Comparison of ENCODE assay signal across 27 mouse cellular contexts in genomic region chr1:21301686-21302085, GRCm38 (mm10). TPM values are rescaled to one million over a fixed set of nuclear protein-coding genes. Genes with fewer than 3 reads are reported as not detected.
DNase-seq lines count a peak whose midpoint lies in the region; ATAC-seq and TF ChIP-seq lines count a peak whose summit lies in the region.
"Had no signal": no experiment of that assay in that cellular context is flagged by ENCODE, and none has a peak within 500 bp of the region (broad histone marks: within the 10 kb centered on the region; RNA-seq: fewer than 3 reads in every experiment).

No protein-coding gene starts in this region.

- intact Hi-C loops in heart, adult 2 months (cut with DNase I): no loop called here

- H3K4me3 ChIP-seq in heart, adult 2 months: no peak overlapping the region
- no peak overlapping the region for H3K4me3 ChIP-seq in kidney, adult 2 months (ENCODE audit: insufficient read depth, low read depth, low read length)
- H3K4me3 ChIP-seq in kidney, embryonic 16.5 days (ENCODE audit: low read length): no peak overlapping the region

- no peaks in the 10 kb centered on the region for H3K9me3 ChIP-seq in kidney, embryonic 16.5 days (ENCODE audit: low read length)
- H3K9me3 ChIP-seq: G1E had no signal

- no peak overlapping the region for H3K9ac ChIP-seq in heart, adult 2 months (ENCODE audit: low read depth, low read length)
- H3K9ac ChIP-seq in kidney, embryonic 16.5 days (replicated peaks; ENCODE audit: low read length): no peak overlapping the region

- no peak for TF ChIP-seq POLR2A in heart, adult 2 months (IDR thresholded peaks at IDR 0.05; ENCODE audit: insufficient read depth, low read depth, low read length)
- TF ChIP-seq POLR2A in kidney, adult 2 months (IDR thresholded peaks at IDR 0.05; ENCODE audit: low read depth, low read length): no peak

- TF ChIP-seq EP300 in heart, adult 2 months (IDR thresholded peaks at IDR 0.05; ENCODE audit: insufficient read depth, low read depth, low read length): no peak

- no peak overlapping the region for H3K27ac ChIP-seq in heart, adult 2 months
- H3K27ac ChIP-seq in kidney, adult 2 months (ENCODE audit: insufficient read depth, low read depth, low read length): no peak overlapping the region
- H3K27ac ChIP-seq in kidney, embryonic 16.5 days (ENCODE audit: low read length): no peak overlapping the region

- WGBS in heart, adult 2 months: 61% methylated on average over 3 of the region's 3 CpGs
- 42% methylated on average over 3 of the region's 3 CpGs for WGBS in kidney, adult 2 months
- 69% methylated on average over 3 of the region's 3 CpGs for WGBS in kidney, embryonic 16.5 days

- ATAC-seq in kidney, embryonic 16.5 days (ENCODE audit: low FRiP score, low TSS enrichment): no peak
- ATAC-seq: activated CD4-positive, CD25-positive, alpha-beta regulatory T cell, adult 4 months; CD4-positive, CD25-positive, alpha-beta regulatory T cell, adult 4 months; Patski had no signal

- no peaks in the 10 kb centered on the region for H3K27me3 ChIP-seq in heart, adult 2 months (ENCODE audit: control insufficient read depth, insufficient read depth, low read length)
- H3K27me3 ChIP-seq in kidney, adult 2 months (replicated peaks; ENCODE audit: control insufficient read depth, insufficient read depth, low read length): no peaks in the 10 kb centered on the region
- no peaks in the 10 kb centered on the region for H3K27me3 ChIP-seq in kidney, embryonic 16.5 days (ENCODE audit: insufficient read depth, low read length)
- H3K27me3 ChIP-seq: CH12.LX had no signal

- H3K4me2 ChIP-seq in kidney, embryonic 16.5 days (replicated peaks; ENCODE audit: low read depth, low read length): no peak overlapping the region

- H3K36me3 ChIP-seq in heart, adult 2 months (ENCODE audit: control insufficient read depth, insufficient read depth, low read length): no peaks in the 10 kb centered on the region
- no peaks in the 10 kb centered on the region for H3K36me3 ChIP-seq in kidney, adult 2 months (ENCODE audit: control insufficient read depth, insufficient read depth, low read length)
- H3K36me3 ChIP-seq in kidney, embryonic 16.5 days (ENCODE audit: insufficient read depth, low read length): no peaks in the 10 kb centered on the region
- H3K36me3 ChIP-seq: G1E had no signal

- no peaks in the 10 kb centered on the region; the same call in 1 of the 2 replicates for H3K4me1 ChIP-seq in heart, adult 2 months (ENCODE audit: control insufficient read depth, insufficient read depth, low read length)
- peaks cover 29% of the 10 kb centered on the region for H3K4me1 ChIP-seq in kidney, adult 2 months (ENCODE audit: control insufficient read depth, insufficient read depth, low read length)
- H3K4me1 ChIP-seq in kidney, embryonic 16.5 days (ENCODE audit: insufficient read depth, low read length): no peaks in the 10 kb centered on the region

- TF ChIP-seq CTCF in heart, adult 2 months (IDR thresholded peaks at IDR 0.05): no peak
- TF ChIP-seq CTCF in kidney, adult 2 months (conservative IDR thresholded peaks at IDR 0.05; ENCODE audit: insufficient read depth, insufficient read length, low read depth, low read length): no peak

- DNase-seq in heart, adult 11 months: peak; percentile 78
- no peak for DNase-seq in heart, adult 2 months
- peak; percentile 65 for DNase-seq in kidney, adult 2 months
- peak; percentile 63 for DNase-seq in kidney, adult 9 months
- DNase-seq in kidney, postnatal 4 days: no peak
- DNase-seq in kidney, postnatal 36 days: peak; percentile 30 to 31
- DNase-seq in kidney, adult 11 months: no peak
- DNase-seq: adrenal gland, adult 2 months; adrenal gland, adult 8-10 months; adrenal gland, postnatal 10 days; adrenal gland, postnatal 14 days; adrenal gland, postnatal 25 days; adrenal gland, postnatal 36 days; B cell, adult 2 months; cerebellum, adult 11 months; cerebellum, adult 11-12 months had no signal

- H3K79me2 ChIP-seq in heart, adult 2 months (replicated peaks; ENCODE audit: control insufficient read depth, insufficient read depth, low read length): no peaks in the 10 kb centered on the region

RNA-seq across cellular contexts. Expression of gene Khdc1a, which starts 47.8 kb away (rescaled TPM):
- total RNA-seq in heart, adult 2 months (2021): not detected
- polyA plus RNA-seq in heart, adult 2 months (2012; rRNA removed): not detected in 2 replicates
- 0.05 TPM in 1 of 2 replicates, not detected in the other for polyA plus RNA-seq in kidney, adult 2 months (2012; rRNA removed)
- not detected in 2 replicates for polyA plus RNA-seq in kidney, embryonic 16.5 days (2015; fragmentation: Nextera tagmentation; extraction: Ambion mirVana)
- total RNA-seq: adrenal gland, adult 18-20 months; adrenal gland, adult 2 months; adrenal gland, adult 8-10 months; adrenal gland, postnatal 10 days; adrenal gland, postnatal 14 days; adrenal gland, postnatal 25 days; adrenal gland, postnatal 36 days; adrenal gland, postnatal 4 days; CH12.LX; ES-E14 had no signal
- polyA plus RNA-seq: adrenal gland, adult 2 months; brain, embryonic 14.5 days; C2C12; G1E; Patski had no signal

Comparison
In these comparisons a context has a peak if more than half of its experiments do, and no peak if none do; other contexts are left out.
1. DNase-seq: peak in heart, adult 11 months (single experiment), kidney, adult 2 months (single experiment), kidney, adult 9 months (single experiment) and kidney, postnatal 36 days (2 of 2); none in heart, adult 2 months (0 of 2), kidney, postnatal 4 days (0 of 2) and kidney, adult 11 months (single experiment).